Mouse (Mus musculus) ovary, postnatal 36 days (tissue): ENCODE results near the gene C2cd3.

Experiments used
- DNase-seq: peaks from one replicate; pipeline ENCODE4 v3.0.0; 2022; ENCODE audit warnings: low spot score, mixed read lengths

C2cd3 gene

DNA sequence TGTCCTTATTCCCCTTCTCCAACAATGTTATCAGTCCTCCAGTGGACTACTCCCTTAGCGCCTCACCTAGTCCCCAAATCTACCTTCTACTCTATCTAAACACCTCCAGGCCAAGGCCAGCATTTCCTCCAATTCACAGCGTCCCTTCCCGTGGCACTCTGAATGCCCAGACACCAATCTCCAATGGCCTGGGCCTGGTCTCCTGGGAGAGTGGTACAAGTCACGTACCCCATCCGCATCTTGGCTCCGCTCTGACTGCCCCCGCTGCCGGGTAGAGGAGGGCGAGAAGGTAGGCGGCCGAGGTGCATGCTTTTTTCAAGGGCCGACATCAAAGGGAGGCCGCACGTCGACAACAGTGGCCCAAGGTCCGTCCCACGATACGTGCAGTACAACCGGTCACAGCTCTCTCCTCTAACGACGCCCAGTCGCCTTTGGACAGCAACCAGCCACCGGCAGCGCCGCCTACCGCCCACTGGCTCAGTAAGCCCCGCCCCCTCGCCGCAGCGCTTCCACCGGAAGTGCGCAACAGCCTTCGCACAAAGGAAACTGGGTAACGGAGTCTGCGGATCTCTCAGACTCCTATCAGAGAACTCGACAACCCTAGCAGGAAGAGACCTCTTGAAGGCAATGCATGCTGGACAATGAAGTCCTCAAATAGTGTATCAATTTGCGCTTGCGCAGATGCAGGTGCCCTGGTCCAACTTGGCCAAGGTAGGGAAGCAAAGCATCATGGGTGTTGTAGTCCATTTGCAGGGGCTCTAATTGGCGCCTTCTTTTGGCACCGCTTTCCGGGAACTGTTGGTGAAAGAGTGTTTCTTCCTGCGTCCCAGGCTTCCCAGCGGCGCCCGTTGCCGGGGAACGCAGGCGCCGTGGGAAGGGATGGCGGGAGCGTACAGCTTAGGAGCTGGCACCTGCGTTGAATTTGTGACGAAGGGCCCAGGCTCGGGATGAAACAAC lies at the start of gene C2cd3, which contains the start of gene Ppme1:
Gene C2cd3 (plus strand): TSS at position 739 of the 957 bp plus-strand sequence.
Gene Ppme1 (minus strand): TSS at position 813 of the 957 bp plus-strand sequence.
- peak; percentile 99 for DNase-seq

DNA sequence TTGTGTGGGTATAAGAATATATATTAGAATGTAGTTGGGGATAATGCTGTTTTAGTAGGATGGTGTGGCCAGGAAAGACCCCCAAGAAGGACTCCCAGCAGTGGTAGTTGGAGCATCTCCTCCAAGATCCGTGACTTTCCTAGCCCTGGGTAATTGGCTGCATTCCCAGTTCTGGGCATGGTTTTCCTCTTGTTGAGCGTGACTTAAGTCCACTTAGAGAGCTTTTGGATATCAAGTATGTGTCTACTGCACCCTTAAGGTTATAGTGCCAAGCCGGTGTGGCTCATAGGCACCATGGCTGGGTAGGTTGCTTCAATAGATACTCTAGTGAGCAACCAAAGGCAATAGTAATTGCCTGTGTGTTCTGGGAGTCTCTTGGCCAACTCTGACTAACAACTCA lies 48.3 kb upstream of the C2cd3 start:
- DNase-seq, result no peak

DNA sequence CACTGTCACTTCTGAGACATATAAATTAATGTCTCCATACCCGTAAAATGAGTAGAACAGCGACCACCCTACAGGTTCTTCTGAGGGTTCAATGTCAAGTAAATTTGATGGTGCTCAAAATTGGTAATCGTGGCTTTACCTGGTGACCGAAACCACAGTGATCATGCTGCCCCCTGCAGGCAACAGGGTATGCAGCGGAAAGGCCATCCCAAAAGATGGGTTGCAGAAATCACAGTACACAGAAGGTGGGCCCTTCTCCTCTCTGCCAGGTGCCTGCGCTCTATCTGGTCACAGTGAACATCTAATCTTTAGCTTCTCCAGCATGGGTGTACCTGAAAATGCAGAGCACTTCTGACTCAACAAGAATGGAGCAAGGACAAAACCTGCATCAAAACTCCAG lies 46.6 kb upstream of the C2cd3 start:
- DNase-seq, result peak; percentile 53

DNA sequence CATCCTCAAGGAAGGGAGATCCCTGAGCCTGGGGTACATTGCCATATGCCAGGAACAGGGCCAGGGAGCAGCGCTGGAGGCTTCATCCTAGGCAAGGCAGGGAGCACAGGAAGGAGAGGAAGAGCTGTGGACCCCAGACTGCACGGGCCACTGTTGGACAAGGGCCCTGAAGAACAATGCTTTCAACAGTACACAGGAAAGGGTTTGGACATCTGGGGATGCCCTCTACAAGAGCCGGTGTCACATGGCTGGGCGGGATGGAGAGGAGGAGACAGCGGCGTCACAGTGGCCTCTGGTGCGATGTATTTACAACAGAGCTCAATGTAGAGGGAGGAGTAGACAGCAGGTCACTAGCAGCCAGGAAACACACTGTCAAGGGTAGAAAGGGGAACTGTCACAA lies 44.5 kb upstream of the C2cd3 start:
- no peak for DNase-seq

DNA sequence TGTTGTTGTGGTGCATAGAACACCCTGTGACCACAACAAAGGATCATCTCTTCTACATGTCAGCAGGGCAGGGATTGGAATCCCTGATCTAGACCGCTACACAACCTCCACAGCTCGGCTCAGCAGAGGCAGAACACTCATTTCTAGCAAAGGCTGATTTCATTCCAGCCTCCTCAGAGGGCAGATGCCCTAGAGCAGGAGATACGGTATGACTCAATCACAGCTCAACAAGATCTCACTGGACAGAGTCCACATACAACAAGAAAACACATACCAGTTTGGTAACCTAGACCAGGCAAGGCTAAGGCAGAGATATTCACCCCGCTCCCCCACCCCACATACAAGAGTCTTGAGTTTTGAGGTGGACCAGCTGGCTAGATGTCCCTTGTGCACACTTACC lies 43.4 kb upstream of the C2cd3 start:
- no peak for DNase-seq

DNA sequence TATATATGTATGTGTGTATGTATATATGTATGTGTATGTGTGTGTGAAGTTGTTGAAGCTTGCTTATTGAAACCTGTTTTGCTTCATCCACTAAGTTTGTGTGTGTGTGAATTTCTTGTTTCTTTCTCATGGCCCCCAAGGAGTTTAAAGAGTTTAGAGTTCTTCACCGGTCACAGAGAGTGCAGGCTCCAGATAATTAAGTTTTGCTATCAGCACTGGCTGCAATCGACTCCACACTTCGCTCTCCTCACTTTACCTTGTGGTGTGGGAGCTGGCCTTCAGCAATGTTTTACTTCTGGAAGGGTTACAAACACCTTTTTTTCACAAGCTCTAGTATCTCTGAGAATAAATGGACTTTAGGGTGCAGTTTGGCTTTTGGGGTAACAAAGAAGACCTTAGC lies 40.8 kb upstream of the C2cd3 start:
- no peak for DNase-seq

DNA sequence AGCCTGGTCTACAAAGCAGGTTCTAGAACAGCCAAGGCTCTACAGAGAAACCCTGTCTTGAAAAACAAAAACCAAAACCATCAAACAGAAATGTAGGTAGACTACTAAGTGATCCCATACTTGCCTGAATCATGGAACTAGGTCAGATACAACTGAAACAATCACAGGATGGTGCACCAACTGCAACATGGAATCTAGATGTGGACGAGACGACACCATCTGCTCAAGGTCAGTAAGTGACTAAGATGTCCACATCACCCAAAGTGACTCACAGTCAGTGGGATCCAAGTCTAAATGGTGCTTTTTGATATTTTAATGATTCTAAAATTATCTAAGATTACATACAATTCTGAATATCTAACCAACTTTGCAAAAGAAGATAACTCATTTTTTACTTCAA lies 36.1 kb upstream of the C2cd3 start:
- no peak for DNase-seq

DNA sequence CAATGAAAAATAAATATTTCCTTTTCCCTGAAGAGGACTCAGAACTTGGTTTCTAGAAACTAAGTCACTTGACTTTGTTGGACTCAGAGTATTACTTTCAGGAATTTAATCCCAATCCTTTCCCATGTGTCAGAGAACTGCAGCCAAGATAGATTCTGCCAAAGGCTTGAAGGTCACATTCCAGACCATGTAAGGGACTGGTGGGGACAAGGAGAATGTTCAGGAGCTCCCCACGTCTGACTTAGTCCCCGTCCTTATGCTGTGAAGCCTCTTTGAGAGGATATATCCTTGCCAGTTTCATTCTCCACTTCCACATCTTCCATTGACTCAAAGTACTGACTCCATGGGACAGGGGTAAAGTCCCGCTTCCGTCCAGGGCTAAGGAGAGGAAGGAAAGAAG lies 17.0 kb upstream of the C2cd3 start:
- no peak for DNase-seq

DNA sequence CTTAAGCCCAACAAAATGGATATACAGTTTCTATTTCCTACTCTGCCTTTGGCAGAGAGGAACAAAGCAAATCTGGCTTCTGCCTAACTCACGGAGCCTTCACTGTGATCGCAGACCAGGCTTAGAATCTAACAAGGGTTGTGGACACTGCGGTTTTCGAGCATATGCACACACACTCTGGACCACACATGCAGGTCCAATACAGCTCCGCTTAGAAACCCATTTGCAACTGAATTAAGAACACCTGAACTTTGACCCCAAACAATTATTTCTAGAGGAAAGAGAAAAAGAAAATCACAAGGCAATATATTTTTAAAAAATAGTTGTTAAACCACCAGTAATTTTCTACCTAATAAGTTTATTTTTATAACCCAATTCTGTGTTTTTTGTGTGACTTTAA lies 15.7 kb upstream of the C2cd3 start:
- no peak for DNase-seq

DNA sequence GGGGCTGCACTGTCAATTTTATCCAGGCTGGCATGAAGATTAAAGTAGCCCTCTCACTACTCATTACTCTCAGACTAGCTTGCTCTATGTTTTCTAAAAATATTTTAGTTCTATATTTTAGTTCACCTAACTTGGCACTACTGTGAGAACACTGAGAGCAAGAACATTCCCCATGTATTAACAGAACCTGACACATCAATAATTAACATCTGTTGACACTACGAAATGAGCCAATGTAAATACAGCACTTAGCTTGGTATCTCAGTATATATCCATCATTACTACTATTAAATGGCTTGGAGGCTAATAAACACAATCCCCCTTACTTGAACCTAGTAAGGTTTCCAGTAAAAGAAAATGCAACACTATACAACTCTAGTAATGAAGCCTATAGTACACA lies 15.3 kb upstream of the C2cd3 start:
- DNase-seq, result no peak

DNA sequence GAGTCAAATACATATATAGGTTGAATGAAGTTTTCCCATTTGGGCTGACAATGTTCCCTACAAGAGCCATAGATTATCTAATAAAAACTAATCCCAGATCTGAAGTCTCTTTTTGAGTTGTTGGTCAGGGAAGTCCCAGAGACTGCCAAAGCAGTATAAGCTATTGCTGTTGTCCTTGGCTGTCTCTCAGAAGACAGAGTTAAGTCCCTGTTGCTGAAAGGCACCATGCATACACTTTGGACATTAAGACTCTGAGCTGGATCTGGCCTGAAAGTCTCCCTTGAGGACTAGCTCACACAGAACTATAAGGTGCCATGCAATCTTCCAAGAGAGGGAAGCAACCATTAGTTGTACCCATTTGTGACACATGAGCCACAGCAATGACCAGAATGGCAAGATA lies 14.2 kb upstream of the C2cd3 start:
- no peak for DNase-seq

DNA sequence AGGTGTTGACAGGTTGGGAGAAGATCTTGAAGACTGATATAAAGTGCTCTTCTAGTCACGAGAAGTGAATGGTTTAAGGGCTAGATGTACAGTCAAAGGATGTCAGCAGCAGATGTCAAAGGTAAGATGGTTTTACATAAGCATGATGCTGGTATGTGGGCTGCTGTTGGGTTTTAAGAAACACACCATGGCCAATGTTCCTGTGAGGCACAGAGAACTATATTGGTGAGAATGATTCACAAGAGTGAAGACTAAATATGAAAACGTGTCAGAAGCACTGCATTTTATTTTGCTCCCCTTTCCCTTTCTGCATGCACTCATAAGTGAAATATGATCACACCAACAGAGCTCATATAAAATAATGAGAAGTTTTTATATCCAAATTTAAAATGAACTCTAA lies 8.9 kb upstream of the C2cd3 start:
- no peak for DNase-seq

DNA sequence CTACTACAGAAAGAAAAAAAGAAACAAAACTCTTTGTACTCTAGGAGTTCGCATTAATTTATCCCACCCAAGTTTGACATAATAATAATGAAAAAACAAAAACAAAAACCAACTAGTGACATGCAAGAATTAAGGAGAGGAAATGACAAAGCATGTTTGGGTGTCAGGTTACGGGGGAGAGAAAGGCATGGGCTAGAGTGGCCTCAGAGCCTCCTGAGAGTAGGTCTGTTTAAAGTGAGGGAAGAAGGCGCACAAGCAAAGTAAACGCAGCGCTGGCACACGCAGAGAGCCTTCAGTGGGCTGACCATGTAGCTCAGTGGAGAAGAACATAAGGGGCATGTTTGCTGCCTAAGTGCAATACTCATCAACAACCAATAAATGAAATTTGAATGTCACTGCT lies 7.1 kb upstream of the C2cd3 start:
- no peak for DNase-seq

DNA sequence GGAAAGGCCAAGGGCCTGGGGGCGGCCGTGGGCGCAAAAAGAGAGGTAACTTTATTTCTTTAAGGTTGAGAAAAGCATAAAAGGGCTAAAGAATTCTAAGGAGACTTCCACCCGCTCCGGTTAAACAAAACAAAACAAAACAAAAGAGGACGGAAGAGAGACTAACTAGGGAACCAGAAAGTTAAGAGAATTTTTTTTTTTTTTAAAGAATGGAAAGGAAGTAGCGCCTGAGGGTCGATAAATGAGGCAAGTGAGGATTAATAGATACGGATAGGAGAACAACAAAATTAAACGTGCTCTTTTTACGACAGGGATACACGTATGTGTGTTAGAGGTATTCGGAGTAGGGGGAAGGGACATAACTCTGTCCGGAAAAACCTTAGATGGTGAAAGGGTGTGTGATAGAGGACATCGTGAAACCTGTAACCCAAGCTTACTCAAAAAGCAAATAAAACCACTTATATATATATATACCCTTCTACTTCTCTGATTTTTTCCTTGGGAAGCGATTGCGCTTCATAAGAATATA lies 483 bp downstream of the C2cd3 start:
- DNase-seq, result no peak

DNA sequence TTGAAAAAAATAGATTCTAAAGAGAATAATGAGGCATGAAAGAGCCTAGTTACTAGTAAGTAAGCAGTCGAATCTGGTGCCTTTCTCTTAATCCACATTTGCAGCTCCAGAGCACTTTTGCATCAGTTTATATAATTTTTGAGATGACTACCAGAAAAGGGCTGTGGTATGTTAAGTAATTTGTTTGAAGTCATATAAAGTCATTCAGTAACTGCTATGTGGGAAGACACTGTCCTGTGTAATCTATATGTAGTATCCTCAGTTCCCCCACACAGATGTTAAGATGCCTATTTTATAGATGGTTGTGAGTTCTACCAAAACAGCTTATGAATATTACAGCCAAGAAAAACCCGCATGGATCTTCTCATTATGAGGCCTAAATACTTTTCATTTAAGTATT lies 6.2 kb downstream of the C2cd3 start:
- no peak for DNase-seq

DNA sequence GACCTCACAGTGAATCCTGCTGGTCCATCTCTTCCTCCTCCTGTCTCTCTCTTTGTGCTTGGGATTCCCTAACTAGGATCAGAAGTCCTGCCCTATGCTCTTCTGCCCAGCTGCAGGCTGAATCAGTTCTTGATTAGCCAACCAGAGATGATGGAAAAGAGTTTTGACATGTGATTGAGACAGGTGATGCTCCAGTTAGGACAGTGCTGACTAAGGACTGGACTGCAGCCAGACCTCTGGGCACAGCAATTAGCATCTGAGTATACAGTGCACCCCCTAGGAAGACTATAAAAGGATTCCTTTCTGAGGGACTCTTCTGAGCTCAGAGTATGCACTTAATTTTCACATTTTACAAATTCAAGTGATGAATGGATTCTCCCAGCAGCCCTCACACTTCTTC lies 9.1 kb downstream of the C2cd3 start:
- no peak for DNase-seq

DNA sequence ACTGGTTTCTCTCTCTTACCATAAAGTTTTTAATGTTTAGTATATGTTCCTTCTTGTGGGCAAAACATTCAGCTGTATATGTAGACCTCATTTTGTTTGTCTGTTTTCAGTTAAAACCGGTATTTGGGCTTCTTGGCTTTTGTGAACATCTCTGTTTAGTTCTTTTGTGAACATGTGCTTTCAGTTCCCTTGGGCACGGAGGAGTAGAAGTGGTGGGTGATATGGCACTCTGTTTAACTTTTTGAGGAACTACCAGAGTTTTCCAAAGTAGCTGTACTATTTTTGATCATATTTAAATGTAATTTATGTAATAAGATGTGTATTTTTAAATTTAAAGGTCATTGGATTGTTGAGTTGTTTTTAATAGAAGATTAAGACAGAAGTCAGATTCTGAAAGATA lies 11.2 kb downstream of the C2cd3 start:
- DNase-seq, result no peak

DNA sequence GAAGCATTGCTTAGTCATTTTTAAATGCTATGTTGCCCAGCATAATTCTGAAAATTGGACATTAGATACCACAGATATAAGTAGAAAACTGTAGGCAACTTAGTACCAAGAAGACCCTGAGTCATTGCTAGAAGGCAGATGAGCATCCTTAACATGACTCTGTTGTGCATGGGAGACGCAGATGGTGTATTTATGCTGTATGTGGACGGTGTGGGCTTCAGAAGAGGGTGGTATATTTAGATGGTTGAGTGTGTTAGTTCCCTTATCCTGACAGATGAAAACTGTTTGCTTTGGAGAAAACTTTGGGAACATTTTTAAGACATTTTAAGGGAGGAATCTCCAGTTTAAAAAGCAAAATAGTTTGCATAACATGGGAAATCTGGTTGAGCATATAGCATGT lies 16.1 kb downstream of the C2cd3 start:
- DNase-seq, result no peak

DNA sequence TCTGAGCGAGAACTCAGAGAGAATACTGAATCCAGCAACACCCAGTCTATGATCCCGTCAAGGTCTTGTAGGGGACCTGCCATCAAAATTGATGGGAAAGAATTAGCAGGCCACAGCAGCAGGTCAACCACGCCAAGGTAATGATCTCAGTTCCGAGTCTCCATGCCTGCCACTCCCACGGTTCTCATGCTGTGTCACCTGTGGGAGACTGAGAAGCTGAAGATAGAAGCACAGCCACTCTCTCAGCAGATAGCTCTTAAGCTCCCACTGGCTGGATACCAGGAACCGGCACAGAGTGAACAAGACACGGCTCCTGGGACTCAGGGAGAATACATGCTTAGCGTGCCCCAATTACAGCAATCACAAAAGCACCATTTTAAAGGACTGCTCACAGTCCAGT lies 18.1 kb downstream of the C2cd3 start:
- no peak for DNase-seq

DNA sequence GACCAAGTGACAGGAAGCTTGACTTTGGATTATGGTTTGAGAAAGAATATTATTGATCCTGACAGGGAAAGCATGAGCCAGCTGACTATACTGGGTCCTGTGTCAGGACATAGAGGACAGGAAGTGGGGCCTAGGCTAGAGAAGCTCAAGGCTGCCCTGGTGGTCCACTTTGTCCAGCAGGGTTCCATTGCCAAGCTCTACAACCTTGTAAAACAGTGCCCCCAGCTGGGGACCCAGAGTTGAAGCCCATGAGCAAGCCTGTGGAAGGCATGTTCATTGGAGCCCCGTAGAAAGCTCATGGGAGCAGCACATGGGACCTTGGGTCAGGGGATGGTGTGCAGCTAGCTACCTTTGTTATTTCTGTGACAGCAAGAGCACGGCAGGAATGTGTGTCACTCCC lies 20.2 kb downstream of the C2cd3 start:
- DNase-seq, result peak; percentile 10

DNA sequence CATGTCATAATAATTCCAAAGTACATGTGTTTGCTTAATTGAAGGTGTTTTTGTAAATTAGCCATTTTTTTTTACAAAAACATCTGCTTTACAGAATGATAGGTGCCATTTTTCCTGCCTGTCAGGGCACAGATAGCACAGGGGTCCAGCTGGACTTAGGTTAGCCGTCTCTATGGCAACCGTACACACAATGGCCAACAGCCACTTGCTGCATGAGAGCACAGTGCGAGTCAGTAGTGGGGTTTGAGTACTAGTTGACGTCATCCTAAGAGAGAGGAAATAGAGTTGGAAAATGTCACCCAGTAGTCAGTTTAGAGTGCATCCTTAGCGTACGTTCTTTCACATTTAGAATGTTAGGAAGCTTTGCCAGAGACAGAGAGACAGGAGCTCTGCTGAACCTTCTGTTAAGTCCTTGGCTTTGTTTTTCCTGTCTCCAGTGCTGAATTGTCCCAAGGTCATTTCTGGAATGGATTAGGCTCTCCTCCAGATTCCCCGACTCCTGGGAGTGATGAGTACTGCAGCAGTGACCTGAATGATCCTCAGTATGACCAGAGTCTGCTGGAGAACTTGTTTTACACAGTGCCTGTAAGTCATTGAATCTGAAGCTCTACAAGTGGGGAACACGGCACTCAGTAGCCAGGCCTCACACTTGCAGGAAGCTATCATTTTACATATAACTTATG lies 27.3 kb downstream of the C2cd3 start:
- DNase-seq, result no peak

DNA sequence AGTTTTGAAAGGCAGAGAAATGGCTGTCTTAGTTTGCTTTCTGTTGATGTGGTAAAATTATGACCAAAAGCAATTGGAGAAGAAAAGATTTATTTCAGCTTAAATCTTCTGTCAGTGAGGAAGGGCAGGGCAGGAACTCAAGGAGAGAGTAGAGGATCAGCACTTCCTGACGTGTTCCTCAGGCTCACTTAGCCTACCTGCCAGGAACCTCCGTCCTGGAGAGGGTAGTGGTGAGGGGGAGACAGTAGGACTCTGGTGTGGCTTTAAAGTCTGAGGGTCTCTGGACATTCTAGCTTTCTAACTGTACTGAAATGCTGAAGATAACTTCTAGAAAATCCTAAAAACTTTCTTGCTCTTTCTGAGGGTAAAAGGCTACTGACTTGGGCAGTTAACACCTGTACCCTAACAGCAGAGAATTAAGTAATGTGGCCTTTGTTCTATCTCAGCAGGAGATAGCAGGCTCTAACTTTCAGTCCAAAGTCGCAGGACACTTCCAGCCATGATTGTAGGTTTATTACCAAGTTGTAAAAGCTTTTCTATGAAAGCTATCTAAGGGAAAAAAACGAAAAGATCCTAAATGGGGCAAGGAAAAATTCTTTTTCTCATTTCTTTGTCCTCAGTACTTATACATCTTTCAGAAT lies 29.0 kb downstream of the C2cd3 start:
- no peak for DNase-seq

DNA sequence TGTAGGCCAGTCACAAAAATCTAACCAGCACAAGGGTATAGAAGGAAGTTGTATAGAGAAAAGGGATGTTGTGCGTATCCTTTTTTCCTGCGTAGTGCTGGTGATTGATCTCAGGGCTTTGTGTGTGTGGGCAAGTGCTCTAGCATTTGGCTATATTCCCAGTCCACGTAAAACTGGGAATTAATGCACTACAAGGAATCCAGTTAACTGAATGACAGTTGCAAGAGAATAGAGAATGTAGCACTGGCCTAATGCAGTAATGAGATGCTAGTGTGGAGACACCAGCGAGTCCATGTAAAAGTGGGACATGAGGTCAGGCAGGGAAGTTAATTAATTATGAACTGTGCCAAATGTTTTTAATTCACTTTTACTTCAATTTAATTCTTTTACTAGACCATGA lies 30.7 kb downstream of the C2cd3 start:
- no peak for DNase-seq
